Mouse (Mus musculus) CH12.LX (cell line): ENCODE data around the gene Macrod1.

ENCODE experiments used
- KAT2A ChIP-seq: IDR thresholded peaks from 2 replicates; pipeline ENCODE4 v1.6.1; 2012; ENCODE audit warnings: low read length, improper control_type of control experiment, inconsistent platforms; ENCODE audit not compliant: insufficient replicate concordance
- MAX ChIP-seq: IDR thresholded peaks from 2 replicates; pipeline ENCODE4 v1.6.1; 2011; ENCODE audit warnings: low read length, improper control_type of control experiment
- MYC ChIP-seq: IDR thresholded peaks from 2 replicates; pipeline ENCODE4 v1.6.1; 2011; ENCODE audit warnings: low read depth, mild to moderate bottlenecking, improper control_type of control experiment, low read length
- POLR2AphosphoS2 ChIP-seq: IDR thresholded peaks from 2 replicates; pipeline ENCODE4 v1.6.1; 2011; ENCODE audit warnings: low read depth, low read length, improper control_type of control experiment
- RCOR1 ChIP-seq: conservative IDR thresholded peaks from 2 replicates; pipeline ENCODE4 v1.6.1; 2012; ENCODE audit warnings: low read depth, mild to moderate bottlenecking, inconsistent platforms, low read length, improper control_type of control experiment
- USF1 ChIP-seq: IDR thresholded peaks from 2 replicates; pipeline ENCODE4 v1.6.1; 2014; ENCODE audit warnings: low read depth, mild to moderate bottlenecking, inconsistent platforms, low read length, improper control_type of control experiment
- USF2 ChIP-seq: conservative IDR thresholded peaks from 2 replicates; pipeline ENCODE4 v1.6.1; 2011; ENCODE audit warnings: low read depth, low read length, improper control_type of control experiment
- ZNF384 ChIP-seq: IDR thresholded peaks from 2 replicates; pipeline ENCODE4 v1.6.1; 2012; ENCODE audit warnings: low read depth, low read length, improper control_type of control experiment, inconsistent platforms

GRCm38 (mm10) chr19:7148096-7148495 lies 91.5 kb downstream of the Macrod1 start:
- TF ChIP-seq MAX: no peak
- TF ChIP-seq KAT2A: no peak
- TF ChIP-seq POLR2AphosphoS2: no peak
- TF ChIP-seq MYC: no peak
- no peak for TF ChIP-seq USF2
- no peak for TF ChIP-seq ZNF384
- no peak for TF ChIP-seq USF1
- no peak for TF ChIP-seq RCOR1
